Mouse (Mus musculus) small intestine, adult 2 months (tissue): ENCODE data around the gene Apon.

Experiments used
- CTCF ChIP-seq: fragments of 200-500 bp; IDR thresholded peaks from 2 replicates; pipeline ENCODE4 v1.5.1; 2012; ENCODE audit warnings: low read depth, mild to moderate bottlenecking, control low read depth, inconsistent platforms, low read length, moderate library complexity, mixed read lengths; ENCODE audit not compliant: insufficient replicate concordance, insufficient read length; ENCODE audit errors: extremely low read depth
- POLR2A ChIP-seq: fragments of 200-500 bp; IDR thresholded peaks from 2 replicates; pipeline ENCODE4 v1.6.1; 2012; ENCODE audit warnings: low read depth, mild to moderate bottlenecking, control low read depth, inconsistent platforms, low read length, moderate library complexity

DNA sequence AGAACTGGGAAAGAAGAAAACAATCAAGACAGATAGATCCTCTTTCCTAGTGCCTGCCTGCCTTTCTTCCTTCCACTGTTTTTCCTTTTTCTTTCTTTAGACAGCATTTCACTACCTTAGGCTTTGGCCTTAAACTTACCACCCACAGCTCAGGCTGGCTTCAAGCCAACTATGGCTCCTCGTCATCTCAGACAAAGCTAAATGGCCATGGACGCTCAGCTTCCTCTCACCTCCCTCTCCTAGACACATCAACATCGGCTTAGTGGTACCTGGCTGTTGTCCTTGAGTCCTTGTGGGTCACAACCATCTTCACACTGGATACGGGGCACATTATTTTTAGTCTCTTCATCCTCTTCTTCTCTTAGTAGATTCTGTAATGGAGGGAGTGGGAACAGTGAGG lies 43.3 kb downstream of the Apon start:
- TF ChIP-seq CTCF (no peak), POLR2A (no peak)
